Mouse (Mus musculus): Measurements from ENCODE around the gene Rbm46.

DNA sequence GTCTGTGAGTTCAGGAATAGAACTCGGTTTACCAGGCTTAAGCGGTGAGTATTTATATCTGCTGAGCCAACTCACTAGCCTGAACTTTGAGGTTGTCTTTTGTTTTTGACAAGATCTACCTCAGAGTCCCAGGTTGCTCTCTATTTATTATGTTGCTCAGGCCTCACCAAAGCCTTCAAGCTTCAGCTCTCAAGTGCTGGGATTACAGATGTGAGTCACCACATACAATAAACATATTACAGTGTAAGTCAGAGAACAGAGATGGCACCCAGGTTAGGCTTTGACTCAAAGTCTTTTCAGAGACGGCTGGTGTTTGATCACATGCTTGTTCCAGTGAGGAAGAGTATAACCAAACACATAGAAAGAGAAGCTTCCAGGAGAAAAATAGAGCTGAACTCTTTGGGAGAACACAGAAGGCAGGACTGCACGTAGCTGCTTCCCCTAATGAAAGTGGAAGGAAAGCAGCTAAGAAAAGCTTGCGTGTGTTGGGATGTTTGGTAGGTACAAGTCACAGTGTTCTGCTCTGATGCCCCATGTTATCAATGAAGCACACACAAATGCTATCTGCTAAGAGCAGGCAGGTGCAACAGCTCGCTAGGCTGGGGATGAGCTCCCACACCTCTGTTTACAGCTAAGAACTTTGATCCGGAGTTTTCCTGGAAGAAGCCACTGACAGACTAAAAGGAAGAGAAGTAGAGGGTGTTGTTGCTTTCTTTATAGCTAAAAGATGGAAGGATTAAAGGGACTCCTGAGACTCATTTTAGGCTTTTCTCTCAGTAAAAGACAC is 65.8 kb downstream of the Rbm46 start:
- TF ChIP-seq POLR2A (IDR thresholded peaks at IDR 0.05; ENCODE audit: low read depth, low read length) = no peak
- no peak for TF ChIP-seq CTCF (IDR thresholded peaks at IDR 0.05; ENCODE audit: borderline replicate concordance, insufficient read depth, low read length)
